Mouse (Mus musculus) stomach, postnatal 0 days (tissue): ENCODE data around the gene Serpinh1. TPM values are rescaled to one million over a fixed set of nuclear protein-coding genes. Genes with fewer than 3 reads are reported as not detected.
A peak's percentile ranks its signal among the peaks of the same experiment; 100 is the strongest.

Experiments used
- ATAC-seq: fragments of 200-750 bp; cut with Nextera tagmentation; 2 replicates; pipeline ENCODE4 v1.8.0; 2017; ENCODE audit not compliant: low FRiP score, low TSS enrichment
- DNase-seq: peaks from one replicate; pipeline ENCODE4 v3.0.0-alpha.2; 2016; ENCODE audit warnings: low spot score
- H3K27ac ChIP-seq: fragments of 300-500 bp; sonication (generic); replicated peaks from 2 replicates; pipeline ENCODE4 v1.5.1; 2014; ENCODE audit warnings: mild to moderate bottlenecking, control low read depth
- H3K27me3 ChIP-seq: fragments of 300-500 bp; sonication (generic); 2 replicates; pipeline ENCODE4 v1.6.1; 2014; ENCODE audit warnings: low read length; ENCODE audit not compliant: control insufficient read depth, insufficient read depth
- H3K36me3 ChIP-seq: fragments of 300-500 bp; sonication (generic); 2 replicates; pipeline ENCODE4 v1.6.1; 2014; ENCODE audit warnings: low read length, mixed read lengths; ENCODE audit not compliant: control insufficient read depth, insufficient read depth
- H3K4me1 ChIP-seq: fragments of 300-500 bp; sonication (generic); replicated peaks from 2 replicates; pipeline ENCODE4 v1.6.1; 2014; ENCODE audit warnings: antibody characterized with exemption; ENCODE audit not compliant: control insufficient read depth, insufficient read depth
- H3K4me2 ChIP-seq: fragments of 300-500 bp; sonication (generic); replicated peaks from 2 replicates; pipeline ENCODE4 v1.6.1; 2014; ENCODE audit warnings: low read depth, mild to moderate bottlenecking, control low read depth, moderate library complexity
- H3K4me3 ChIP-seq: fragments of 300-500 bp; sonication (generic); 2 replicates; pipeline ENCODE4 v1.5.1; 2014; ENCODE audit warnings: low read depth, low read length, control low read depth
- H3K9ac ChIP-seq: fragments of 300-500 bp; sonication (generic); 2 replicates; pipeline ENCODE4 v1.6.1; 2014; ENCODE audit warnings: mild to moderate bottlenecking, low read length, control low read depth, mixed read lengths
- H3K9me3 ChIP-seq: fragments of 300-500 bp; sonication (generic); 2 replicates; pipeline ENCODE4 v1.6.1; 2016; ENCODE audit warnings: low read length; ENCODE audit not compliant: control insufficient read depth
- CTCF ChIP-seq: IDR thresholded peaks from 2 replicates; pipeline ENCODE4 v1.5.1; 2016; ENCODE audit warnings: antibody characterized with exemption, low read depth, mild to moderate bottlenecking, moderate library complexity
- EP300 ChIP-seq: optimal IDR thresholded peaks from 2 replicates; pipeline ENCODE3; 2016; ENCODE audit warnings: antibody characterized with exemption
- WGBS: fragments of 180-500 bp; shearing (Covaris S2); extraction: QIAGEN DNeasy Blood & Tissue Kit; methylation state at CpG from one replicate; pipeline ENCODE4 v1.1.7; 2014; 5-methylcytosine and 5-hydroxymethylcytosine counted together
- polyA plus RNA-seq: library from polyadenylated mRNA; unstranded; fragments of >200 nt; fragmentation: Nextera tagmentation; extraction: Ambion mirVana; gene quantifications from 2 replicates; pipeline ENCODE4 v1.2.1, GENCODE M21; 2015

The Serpinh1 gene
- polyA plus RNA-seq, 1 experiment from 2014 or later: 433 TPM

GRCm38 (mm10) chr7:99362137-99362536 is 9.1 kb upstream of the Serpinh1 start:
- TF ChIP-seq EP300: no peak
- TF ChIP-seq CTCF: no peak
- ATAC-seq: no peak
- Histone ChIP-seq H3K4me3 (no peak overlapping the region), H3K4me1 (peaks cover 6% of the 10 kb centered on the region), H3K27me3 (no peaks in the 10 kb centered on the region), H3K9me3 (no peaks in the 10 kb centered on the region), H3K4me2 (no peak overlapping the region), H3K27ac (no peak overlapping the region), H3K36me3 (no peaks in the 10 kb centered on the region), H3K9ac (no peak overlapping the region)
- 76% methylated on average over 2 of the region's 2 CpGs for WGBS
- no peak for DNase-seq

GRCm38 (mm10) chr7:99360803-99361414 is 7.9 kb upstream of the Serpinh1 start:
- ATAC-seq (no peak), DNase-seq (no peak)
- TF ChIP-seq CTCF: peak; percentile 13; the same call in 1 of the 2 replicates
- TF ChIP-seq EP300: no peak
- peaks cover 15% of the 10 kb centered on the region for H3K4me1 ChIP-seq
- 32% methylated on average over 8 of the region's 8 CpGs for WGBS
- no peak overlapping the region for H3K9ac ChIP-seq
- no peak overlapping the region for H3K4me3 ChIP-seq
- H3K36me3 ChIP-seq: no peaks in the 10 kb centered on the region
- peak overlapping the region; percentile 95 for H3K27ac ChIP-seq
- no peaks in the 10 kb centered on the region for H3K9me3 ChIP-seq
- no peaks in the 10 kb centered on the region for H3K27me3 ChIP-seq
- 0 out of 2 replicates have a peak overlapping the region, but pooled peaks have one; percentile 29 for H3K4me2 ChIP-seq

DNA sequence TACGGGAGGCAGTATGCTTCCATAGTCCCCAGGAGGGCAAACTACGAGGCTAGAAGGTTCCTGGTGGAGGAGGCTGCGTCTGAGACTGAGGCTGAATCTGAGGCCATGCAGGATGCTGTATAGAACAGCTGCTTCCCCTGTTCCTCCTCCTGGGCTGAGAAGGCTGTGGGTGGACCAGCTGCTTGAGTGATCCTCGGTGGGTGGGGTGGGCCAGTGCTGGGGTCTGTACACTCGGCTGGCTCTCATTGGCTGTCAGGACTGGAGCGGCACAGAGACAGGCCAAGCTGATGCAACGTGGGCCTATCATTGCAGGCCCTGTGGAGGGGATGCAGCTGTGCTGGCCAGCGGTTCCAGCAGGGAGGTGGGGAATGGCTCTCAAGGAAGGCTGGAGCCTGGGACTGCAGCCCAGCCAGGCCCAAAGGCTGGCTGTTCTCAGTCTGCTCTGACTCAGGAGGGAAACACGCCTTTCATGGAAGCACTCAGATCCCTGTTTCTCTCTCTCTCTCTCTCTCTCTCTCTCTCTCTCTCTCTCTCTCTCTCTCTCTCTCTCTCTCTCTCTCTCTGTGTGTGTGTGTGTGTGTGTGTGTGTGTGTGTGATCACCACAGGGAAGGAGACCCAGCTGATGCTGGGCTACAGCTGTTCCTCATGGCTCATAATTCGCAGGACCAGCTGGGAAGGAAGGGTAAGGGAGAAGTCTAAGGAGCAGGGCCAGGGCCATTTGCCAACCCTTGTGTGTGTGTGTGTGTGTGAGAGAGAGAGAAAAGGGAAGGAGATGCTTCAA is 7.2 kb upstream of the Serpinh1 start:
- peak; percentile 79 for DNase-seq
- WGBS: 21% methylated on average over 10 of the region's 10 CpGs
- no peak overlapping the region for H3K4me3 ChIP-seq

DNA sequence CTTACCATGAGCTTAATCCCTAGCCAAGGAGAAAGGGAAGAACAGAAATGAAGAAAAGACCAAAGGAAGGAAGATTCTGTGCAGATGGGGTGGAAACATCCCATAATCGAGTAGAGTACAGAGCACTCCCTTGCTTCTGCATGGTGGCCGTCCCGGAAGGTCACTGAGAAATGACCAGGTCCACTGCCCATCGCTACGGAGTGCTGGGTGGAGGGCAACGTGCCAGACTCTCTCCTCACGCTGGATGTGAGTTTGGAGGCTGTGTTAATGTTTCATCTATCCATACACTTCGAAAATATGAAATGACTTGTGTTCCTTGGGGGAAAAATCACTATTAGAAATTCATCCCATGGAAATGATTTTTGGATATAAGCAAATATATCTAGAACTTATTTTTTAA is 5.3 kb upstream of the Serpinh1 start:
- H3K9ac ChIP-seq: no peak overlapping the region
- peaks cover 21% of the 10 kb centered on the region for H3K4me1 ChIP-seq
- no peak overlapping the region for H3K27ac ChIP-seq
- H3K27me3 ChIP-seq: no peaks in the 10 kb centered on the region
- WGBS: 86% methylated on average over 8 of the region's 8 CpGs
- DNase-seq: no peak
- H3K4me3 ChIP-seq: no peak overlapping the region
- no peak for TF ChIP-seq CTCF
- TF ChIP-seq EP300: no peak
- no peaks in the 10 kb centered on the region for H3K9me3 ChIP-seq
- no peaks in the 10 kb centered on the region for H3K36me3 ChIP-seq
- no peak overlapping the region for H3K4me2 ChIP-seq
- ATAC-seq: no peak

More for the DNA sequence above, 7.2 kb upstream of the Serpinh1 start:
- Histone ChIP-seq H3K4me1 (peaks cover 19% of the 10 kb centered on the region), H3K36me3 (no peaks in the 10 kb centered on the region), H3K9ac (peak overlapping the region; percentile 41; the same call in 1 of the 2 replicates), H3K27me3 (no peaks in the 10 kb centered on the region), H3K4me2 (peak overlapping the region; percentile 29; the same call in 1 of the 2 replicates), H3K27ac (peak overlapping the region; percentile 95), H3K9me3 (no peaks in the 10 kb centered on the region)
- peak; percentile 94 for ATAC-seq
- no peak for TF ChIP-seq CTCF
- TF ChIP-seq EP300: peak; percentile 63

- peak overlapping the region; percentile 95 for H3K27ac ChIP-seq
- peak; percentile 38 for DNase-seq
- H3K36me3 ChIP-seq: no peaks in the 10 kb centered on the region
- H3K27me3 ChIP-seq: no peaks in the 10 kb centered on the region
- no peak overlapping the region; the same call in 1 of the 2 replicates for H3K9ac ChIP-seq
- H3K4me1 ChIP-seq: peaks cover 21% of the 10 kb centered on the region
- no peaks in the 10 kb centered on the region for H3K9me3 ChIP-seq
- no peak overlapping the region for H3K4me3 ChIP-seq
- TF ChIP-seq CTCF: no peak
- no peak for TF ChIP-seq EP300
- H3K4me2 ChIP-seq: no peak overlapping the region
- WGBS: 36% methylated on average over 7 of the region's 7 CpGs
- ATAC-seq: no peak
These were observed 4.2 kb upstream of the Serpinh1 start for GRCm38 (mm10) chr7:99357201-99357600.
